In the genomic region with DNA sequence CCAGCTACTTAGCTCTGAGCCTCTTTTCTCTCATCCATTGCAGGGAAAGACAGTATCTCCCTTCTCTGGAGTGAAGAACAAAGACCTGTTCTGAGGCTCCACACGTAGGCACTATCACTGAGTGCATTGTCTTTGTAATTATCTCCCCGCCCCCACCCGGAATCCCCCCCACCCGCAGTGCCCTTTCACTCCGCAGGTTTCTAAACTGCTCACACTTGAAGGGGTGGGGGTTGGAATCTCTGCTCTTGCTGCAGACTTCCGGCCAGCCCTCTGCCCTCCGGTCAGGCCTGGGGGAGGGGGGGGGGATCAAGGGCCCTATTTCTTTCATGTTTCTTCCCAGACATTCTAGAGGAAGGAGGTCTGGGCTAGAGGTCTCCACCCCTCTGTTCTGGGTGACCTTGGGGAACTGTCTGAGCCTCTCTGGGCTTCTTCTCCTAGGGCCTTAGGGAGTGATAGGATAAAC, we compare ENCODE assay signal across 10 mouse cellular contexts. TPM values are rescaled to one million over a fixed set of nuclear protein-coding genes. Genes with fewer than 3 reads are reported as not detected.
DNase-seq lines count a peak whose midpoint lies in the region; ATAC-seq and TF ChIP-seq lines count a peak whose summit lies in the region.
"Had no signal": no experiment of that assay in that cellular context is flagged by ENCODE, and none has a peak within 500 bp of the region (broad histone marks: within the 10 kb centered on the region; RNA-seq: fewer than 3 reads in every experiment).

No protein-coding gene starts in this region.

- no peak overlapping the region for H3K4me3 ChIP-seq in heart, embryonic 13.5 days
- H3K4me3 ChIP-seq in forebrain, embryonic 12.5 days (replicated peaks): no peak overlapping the region
- no peak overlapping the region for H3K4me3 ChIP-seq in intestine, postnatal 0 days (ENCODE audit: low read depth, low read length)
- H3K4me3 ChIP-seq: embryonic facial prominence, embryonic 12.5 days had no signal

- H3K27ac ChIP-seq in heart, embryonic 13.5 days (replicated peaks): no peak overlapping the region
- 0 out of 2 replicates have a peak overlapping the region, but pooled peaks have one; percentile 25 for H3K27ac ChIP-seq in forebrain, embryonic 12.5 days
- H3K27ac ChIP-seq in intestine, postnatal 0 days (ENCODE audit: low read depth, low read length): peak overlapping the region; percentile 74
- H3K27ac ChIP-seq: embryonic facial prominence, embryonic 12.5 days had no signal

- peaks cover 28% of the 10 kb centered on the region for H3K4me1 ChIP-seq in heart, embryonic 13.5 days
- H3K4me1 ChIP-seq in forebrain, embryonic 12.5 days: peaks cover 24% of the 10 kb centered on the region
- H3K4me1 ChIP-seq in intestine, postnatal 0 days (replicated peaks; ENCODE audit: control insufficient read depth, insufficient read depth, low read length): 0 out of 2 replicates have a peak, but pooled peaks cover 8% of the 10 kb centered on the region

- no peak for DNase-seq in heart, adult 8-10 months (ENCODE audit: low spot score)
- DNase-seq in retina, embryonic 14.5 days (ENCODE audit: low spot score): peak; percentile 22
- DNase-seq in adrenal gland, postnatal 4 days (ENCODE audit: low spot score in 2 of 2): no peak
- DNase-seq in layer of hippocampus, postnatal 14 days (ENCODE audit: low spot score in 2 of 2): no peak
- DNase-seq in spleen, adult 12 weeks (ENCODE audit: low spot score): no peak
- DNase-seq: thymus, postnatal 36 days had no signal

- ATAC-seq in heart, embryonic 13.5 days (ENCODE audit: extremely low read depth, insufficient number of reproducible peaks, low FRiP score, low TSS enrichment): no peak
- 0 out of 2 replicates have a peak, but pooled peaks have one; percentile 25 for ATAC-seq in forebrain, embryonic 12.5 days (ENCODE audit: low FRiP score)
- ATAC-seq in intestine, postnatal 0 days: no peak

- 5% methylated on average over 7 of the region's 7 CpGs for WGBS in heart, embryonic 13.5 days
- 0% methylated on average over 7 of the region's 7 CpGs for WGBS in forebrain, embryonic 12.5 days
- WGBS in intestine, postnatal 0 days: 7% methylated on average over 7 of the region's 7 CpGs

- peak overlapping the region; percentile 11; the same call in 1 of the 2 replicates for H3K4me2 ChIP-seq in heart, embryonic 13.5 days
- no peak overlapping the region for H3K4me2 ChIP-seq in forebrain, embryonic 12.5 days
- H3K4me2 ChIP-seq in intestine, postnatal 0 days (replicated peaks; ENCODE audit: low read depth): peak overlapping the region; percentile 51
- H3K4me2 ChIP-seq: embryonic facial prominence, embryonic 12.5 days had no signal

- peak overlapping the region; percentile 47; the same call in 1 of the 2 replicates for H3K9ac ChIP-seq in heart, embryonic 13.5 days
- no peak overlapping the region for H3K9ac ChIP-seq in forebrain, embryonic 12.5 days
- peak overlapping the region; percentile 27; the same call in 1 of the 2 replicates for H3K9ac ChIP-seq in intestine, postnatal 0 days (ENCODE audit: low read depth, low read length)
- H3K9ac ChIP-seq: embryonic facial prominence, embryonic 12.5 days had no signal

- TF ChIP-seq CTCF in intestine, postnatal 0 days (IDR thresholded peaks at IDR 0.05; ENCODE audit: low read depth): no peak

- H3K27me3 ChIP-seq in heart, embryonic 13.5 days (replicated peaks): no peaks in the 10 kb centered on the region
- H3K27me3 ChIP-seq in forebrain, embryonic 12.5 days: no peaks in the 10 kb centered on the region
- H3K27me3 ChIP-seq in intestine, postnatal 0 days (replicated peaks; ENCODE audit: control insufficient read depth, insufficient read depth, low read length): no peaks in the 10 kb centered on the region
- H3K27me3 ChIP-seq: embryonic facial prominence, embryonic 12.5 days had no signal

- H3K9me3 ChIP-seq in heart, embryonic 13.5 days: no peaks in the 10 kb centered on the region
- no peaks in the 10 kb centered on the region for H3K9me3 ChIP-seq in forebrain, embryonic 12.5 days
- no peaks in the 10 kb centered on the region for H3K9me3 ChIP-seq in intestine, postnatal 0 days (ENCODE audit: control insufficient read depth)
- H3K9me3 ChIP-seq: embryonic facial prominence, embryonic 12.5 days had no signal

- H3K36me3 ChIP-seq in heart, embryonic 13.5 days: no peaks in the 10 kb centered on the region
- no peaks in the 10 kb centered on the region for H3K36me3 ChIP-seq in forebrain, embryonic 12.5 days (replicated peaks)
- H3K36me3 ChIP-seq in intestine, postnatal 0 days (ENCODE audit: control insufficient read depth, insufficient read depth): no peaks in the 10 kb centered on the region
- H3K36me3 ChIP-seq: embryonic facial prominence, embryonic 12.5 days had no signal

RNA-seq across cellular contexts. Expression of a gene that starts 0.4 kb away (rescaled TPM):
- 7.3 and 7.6 TPM in 2 replicates for polyA plus RNA-seq in heart, embryonic 13.5 days (2015; fragmentation: Nextera tagmentation; extraction: Ambion mirVana)
- 1 to 10 TPM; 3.2 to 4.9 (median 3.7) TPM for total RNA-seq in heart, adult 8-10 months (2022)
- 35.1 and 38.0 TPM in 2 replicates for polyA plus RNA-seq in forebrain, embryonic 12.5 days (2016; fragmentation: Nextera tagmentation; extraction: Ambion mirVana)
- 23.9 and 25.1 TPM in 2 replicates for polyA plus RNA-seq in intestine, postnatal 0 days (2015; fragmentation: Nextera tagmentation; extraction: Ambion mirVana)
- total RNA-seq in adrenal gland, postnatal 4 days (2021): 10 to 100 TPM; 34.0 to 36.7 TPM
- total RNA-seq in layer of hippocampus, postnatal 14 days (2021): 100 to 1,000 TPM; 117 to 118 TPM

RNA-seq across cellular contexts. Expression of a gene that starts 51.2 kb away (rescaled TPM):
- polyA plus RNA-seq in heart, embryonic 13.5 days (2015; fragmentation: Nextera tagmentation; extraction: Ambion mirVana): 64.1 and 65.4 TPM in 2 replicates
- total RNA-seq in heart, adult 8-10 months (2022): 10 to 100 TPM; 19.6 to 24.3 (median 22.9) TPM
- polyA plus RNA-seq in forebrain, embryonic 12.5 days (2016; fragmentation: Nextera tagmentation; extraction: Ambion mirVana): 68.8 and 69.4 TPM in 2 replicates
- 60.9 and 66.5 TPM in 2 replicates for polyA plus RNA-seq in intestine, postnatal 0 days (2015; fragmentation: Nextera tagmentation; extraction: Ambion mirVana)
- 10 to 100 TPM; 49.9 to 50.4 TPM for total RNA-seq in adrenal gland, postnatal 4 days (2021)
- total RNA-seq in layer of hippocampus, postnatal 14 days (2021): 10 to 100 TPM; 69.7 to 72.9 TPM

Comparison
In these comparisons a context has a peak if more than half of its experiments do, and no peak if none do; other contexts are left out.
1. RNA of a gene that starts 0.4 kb away (total RNA-seq): 117 to 118 TPM in layer of hippocampus, postnatal 14 days and 34.0 to 36.7 TPM in adrenal gland, postnatal 4 days; 3.2 to 4.9 TPM in heart, adult 8-10 months; every median in the first group is over 4 times any median in the second.